Mouse (Mus musculus) cerebellum, adult 11-12 months (tissue): ENCODE results near the gene Cfap65.

Source experiments
- DNase-seq: peaks from one replicate; pipeline ENCODE4 v3.0.0; 2022

Cfap65 gene

DNA sequence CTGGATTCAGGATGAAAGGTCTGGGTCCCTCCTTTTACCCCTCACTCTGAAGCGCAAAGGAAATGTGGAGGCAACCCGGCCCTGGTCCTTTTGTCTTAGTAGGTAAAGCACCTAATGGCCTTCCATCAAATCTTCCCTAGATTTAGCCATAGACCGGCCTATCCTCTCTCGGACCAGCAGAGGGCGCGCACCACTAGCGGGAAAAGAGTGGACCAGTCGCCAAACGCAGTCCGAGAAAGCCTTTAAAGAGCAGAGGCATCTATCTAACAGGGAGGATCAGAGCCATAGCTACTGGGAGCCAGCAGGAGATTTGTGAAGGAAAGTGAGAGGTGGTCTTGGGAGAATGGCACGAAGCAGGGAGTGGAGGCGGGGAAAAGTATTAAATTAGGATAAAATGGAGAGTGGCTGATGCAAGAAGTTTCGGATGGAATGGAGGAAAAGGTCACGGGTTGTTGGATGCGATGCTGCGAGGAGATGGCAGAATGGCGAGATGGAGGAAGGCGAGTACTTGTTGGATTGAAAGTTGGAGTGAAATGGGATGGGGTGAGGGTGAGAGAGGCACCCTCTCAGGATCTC, 54.5 kb downstream of the Cfap65 start:
- DNase-seq: peak; percentile 65

GRCm38 (mm10) chr1:74877199-74877598, 58.2 kb downstream of the Cfap65 start:
- DNase-seq: no peak

DNA sequence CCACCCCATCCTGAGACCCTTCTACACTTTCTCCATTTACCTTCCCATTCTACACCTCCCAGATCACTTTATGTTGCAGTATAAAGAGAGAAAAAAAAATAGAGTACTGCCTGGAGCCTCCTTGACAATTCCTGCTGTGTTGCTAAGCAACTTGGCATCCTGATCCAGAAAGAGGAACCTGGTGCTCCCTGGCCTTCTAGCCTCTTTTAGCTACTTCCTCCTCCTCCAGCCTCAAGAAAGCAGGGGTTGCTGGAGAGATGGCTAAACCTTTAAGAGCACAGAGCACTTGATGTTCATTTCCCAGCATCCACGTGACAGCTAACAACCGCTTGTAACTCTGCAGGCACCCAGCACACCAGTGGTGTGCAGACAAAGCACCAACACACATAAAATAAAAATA, 63.2 kb downstream of the Cfap65 start:
- no peak for DNase-seq

DNA sequence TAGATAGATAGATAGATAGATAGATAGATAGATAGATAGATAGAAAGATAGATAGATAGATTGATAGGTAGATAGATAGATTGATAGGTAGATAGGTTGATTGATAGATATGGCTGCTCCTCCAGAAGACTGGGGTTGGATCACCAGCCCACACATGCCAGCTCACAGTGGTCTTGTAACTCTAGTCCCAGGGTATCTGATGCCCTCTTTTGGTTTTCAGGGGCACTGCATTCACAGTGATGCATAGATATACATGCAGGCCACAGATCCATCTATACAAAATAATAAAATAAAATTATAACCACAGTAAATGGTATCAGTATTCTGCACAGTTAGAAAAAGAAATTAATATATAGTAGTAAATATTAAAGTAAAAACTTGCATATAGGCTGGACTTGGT, 73.6 kb downstream of the Cfap65 start:
- DNase-seq: no peak

DNA sequence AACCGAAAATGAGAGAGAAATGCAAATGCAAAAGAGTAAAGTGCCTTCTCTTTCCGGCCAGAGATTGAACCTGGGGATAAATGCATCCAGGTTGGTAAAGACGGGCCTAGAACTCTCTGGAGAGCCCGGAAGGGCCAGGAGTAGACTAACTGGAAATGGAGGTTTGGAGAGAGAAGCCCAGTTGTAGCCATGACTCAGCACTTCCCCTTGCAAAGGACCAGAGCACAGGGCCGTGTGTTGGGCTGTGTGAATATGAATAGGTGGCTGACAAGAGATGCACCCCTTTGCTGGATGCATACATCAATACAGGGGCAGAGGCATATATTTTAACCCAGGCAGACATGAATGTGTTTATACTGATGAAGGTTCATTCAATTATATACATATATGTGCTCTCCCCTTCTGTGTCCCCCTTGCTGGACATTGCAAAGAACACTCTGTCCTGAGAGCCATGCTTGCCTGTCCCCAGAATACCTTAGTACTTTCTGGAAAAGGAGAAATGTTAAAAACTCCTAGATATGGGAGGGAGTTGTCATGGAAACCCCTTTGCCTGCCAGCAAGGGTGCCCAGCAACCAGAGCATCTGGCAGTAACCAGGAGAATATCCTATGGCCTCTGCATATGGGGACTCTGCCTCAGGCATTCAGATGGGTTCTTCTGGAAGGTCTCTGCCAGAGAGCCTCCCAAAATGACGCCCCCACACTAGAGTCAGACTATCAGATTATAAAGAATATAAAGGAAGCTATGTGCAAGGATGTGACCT, 76.0 kb downstream of the Cfap65 start:
- DNase-seq: peak; percentile 36

DNA sequence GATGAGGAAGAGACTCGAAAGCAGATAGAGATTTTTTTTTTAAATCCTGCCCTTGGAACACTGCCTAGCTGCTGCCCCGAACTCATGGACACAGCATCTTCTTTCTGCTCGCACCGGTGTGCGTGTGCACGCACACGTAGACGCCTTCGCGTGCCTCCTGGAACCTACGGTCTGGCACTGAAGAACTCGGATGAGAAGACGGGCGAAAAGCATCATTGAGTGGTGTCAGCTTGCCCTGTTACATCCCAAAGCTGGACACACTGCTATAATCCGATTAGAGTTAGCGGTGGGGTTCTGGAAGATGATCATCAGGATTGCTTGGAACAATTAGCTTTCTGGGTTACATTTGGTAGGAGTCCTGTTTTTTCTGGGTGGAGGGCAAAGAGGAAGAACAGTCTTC, 76.6 kb downstream of the Cfap65 start:
- no peak for DNase-seq

DNA sequence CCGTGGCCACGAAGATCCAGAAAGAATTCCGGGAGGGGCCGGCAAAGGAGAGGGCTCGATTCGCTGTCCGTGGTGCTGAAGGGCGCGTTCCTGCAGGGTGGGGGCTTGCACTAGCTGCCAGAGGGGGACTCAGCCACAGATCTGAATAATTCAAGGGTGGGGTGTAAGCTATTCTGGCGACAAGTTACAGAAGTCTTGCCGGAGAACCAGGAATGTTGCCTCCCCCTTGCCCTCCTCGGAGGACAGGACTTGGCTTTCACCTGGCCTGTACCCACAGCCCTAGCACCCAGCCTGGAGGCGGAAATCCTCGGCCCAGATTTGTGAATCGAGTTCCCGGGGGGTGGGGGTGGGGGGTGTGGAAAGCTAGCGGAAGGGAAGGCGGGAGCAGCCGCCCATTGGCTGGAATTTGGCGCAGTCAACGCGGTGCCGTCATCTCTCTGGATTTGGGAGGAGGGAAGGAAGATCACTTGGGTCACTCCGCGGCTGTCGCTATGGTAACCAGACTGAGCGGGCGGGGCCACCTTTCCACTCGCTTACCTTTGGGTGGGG, 77.2 kb downstream of the Cfap65 start:
- peak; percentile 97 for DNase-seq

DNA sequence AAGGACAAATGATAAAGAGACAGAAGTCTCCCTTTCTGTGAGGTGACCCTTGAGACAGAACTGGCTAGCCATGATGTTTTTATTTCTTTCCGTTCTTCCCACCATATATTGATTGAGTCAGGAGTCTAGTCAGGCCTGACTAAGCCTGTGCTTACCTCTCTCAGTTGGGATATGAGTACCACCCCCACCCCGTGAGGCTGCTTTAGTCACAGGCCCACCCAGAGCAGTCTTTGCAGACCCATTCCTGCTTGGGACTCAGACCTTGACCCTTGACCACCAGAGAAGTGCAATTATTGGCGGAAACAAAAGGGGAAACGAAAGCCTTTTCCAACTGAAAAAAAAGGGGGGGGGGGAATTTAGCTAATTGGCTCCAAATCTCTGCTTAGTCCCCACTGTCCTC, 77.7 kb downstream of the Cfap65 start:
- DNase-seq: peak; percentile 47

- DNase-seq: peak; percentile 52
Measured at GRCm38 (mm10) chr1:74857201-74857600, 78.2 kb downstream of the Cfap65 start.

GRCm38 (mm10) chr1:74856791-74857190, 78.6 kb downstream of the Cfap65 start:
- peak; percentile 55 for DNase-seq

DNA sequence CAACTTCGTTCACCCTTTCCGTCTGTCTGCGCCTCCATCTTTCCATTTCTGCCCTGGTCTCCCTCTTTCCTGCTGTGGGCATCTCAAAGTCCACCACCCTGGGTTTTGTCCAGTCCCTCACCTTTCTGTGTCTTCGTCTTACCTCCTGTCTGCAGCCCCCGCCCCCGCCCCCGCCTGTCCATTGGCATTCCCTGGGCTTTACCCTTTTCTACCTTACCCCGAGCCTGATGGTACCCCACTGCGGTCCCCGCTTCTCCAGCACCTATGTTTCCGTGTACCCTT, 79.0 kb downstream of the Cfap65 start:
- peak; percentile 50 for DNase-seq

DNA sequence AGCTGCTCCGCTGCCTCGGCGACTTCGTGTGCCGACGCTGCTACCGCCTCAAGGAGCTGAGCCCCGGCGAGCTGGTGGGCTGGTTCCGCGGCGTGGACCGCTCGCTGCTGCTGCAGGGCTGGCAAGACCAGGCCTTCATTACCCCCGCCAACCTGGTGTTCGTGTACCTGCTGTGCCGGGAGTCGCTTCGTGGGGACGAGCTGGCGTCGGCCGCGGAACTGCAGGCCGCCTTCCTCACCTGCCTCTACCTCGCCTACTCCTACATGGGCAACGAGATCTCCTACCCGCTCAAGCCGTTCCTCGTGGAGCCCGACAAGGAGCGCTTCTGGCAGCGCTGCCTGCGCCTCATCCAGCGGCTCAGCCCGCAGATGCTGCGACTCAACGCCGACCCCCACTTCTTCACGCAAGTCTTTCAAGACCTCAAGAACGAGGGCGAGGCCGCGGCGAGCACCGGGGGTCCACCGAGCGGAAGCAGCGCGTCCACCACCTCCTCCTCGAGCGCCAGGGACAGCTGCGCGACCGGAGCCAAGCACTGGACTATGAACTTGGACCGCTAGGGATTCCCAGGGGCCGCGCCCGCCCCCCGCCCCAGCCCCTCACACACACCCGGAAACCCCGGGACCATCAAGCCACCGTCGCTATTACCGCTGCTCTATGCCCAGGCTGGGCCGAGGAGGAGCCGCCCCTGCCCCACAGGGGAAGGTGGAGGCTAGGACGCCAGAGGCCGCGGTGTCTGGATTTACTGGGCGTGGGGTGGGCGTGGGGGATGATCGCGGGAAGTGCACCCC, 79.6 kb downstream of the Cfap65 start:
- DNase-seq: peak; percentile 67

DNA sequence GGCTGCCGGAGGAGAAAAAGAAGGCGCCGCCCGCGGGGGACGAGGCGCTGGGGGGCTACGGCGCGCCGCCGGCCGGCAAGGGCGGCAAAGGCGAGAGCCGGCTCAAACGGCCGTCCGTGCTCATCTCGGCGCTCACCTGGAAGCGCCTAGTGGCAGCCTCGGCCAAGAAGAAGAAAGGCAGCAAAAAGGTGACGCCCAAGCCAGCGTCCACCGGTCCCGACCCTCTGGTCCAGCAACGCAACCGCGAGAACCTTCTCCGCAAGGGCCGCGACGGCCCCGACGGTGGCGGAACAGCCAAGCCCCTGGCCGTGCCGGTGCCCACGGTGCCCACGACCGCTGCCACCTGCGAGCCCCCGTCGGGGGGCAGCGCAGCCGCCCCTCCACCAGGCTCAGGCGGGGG, 80.2 kb downstream of the Cfap65 start:
- DNase-seq: no peak

- peak; percentile 95 for DNase-seq
Measured at GRCm38 (mm10) chr1:74854306-74855056, 80.9 kb downstream of the Cfap65 start, which contains the start of gene Cdk5r2. Cdk5r2 (plus strand) TSS chr1:74854934.
